Mouse (Mus musculus) olfactory bulb, adult 2 months (tissue): Measurements from ENCODE around the gene Rbck1.

ENCODE experiments used
- CTCF ChIP-seq: fragments of 200-500 bp; IDR thresholded peaks from 2 replicates; pipeline ENCODE4 v1.5.1; 2012; ENCODE audit warnings: low read depth, mild to moderate bottlenecking, low read length, moderate library complexity; ENCODE audit not compliant: insufficient read depth
- POLR2A ChIP-seq: fragments of 200-500 bp; IDR thresholded peaks from 2 replicates; pipeline ENCODE4 v1.6.1; 2012; ENCODE audit warnings: mild to moderate bottlenecking, low read depth, low read length, moderate library complexity; ENCODE audit not compliant: insufficient read depth

DNA sequence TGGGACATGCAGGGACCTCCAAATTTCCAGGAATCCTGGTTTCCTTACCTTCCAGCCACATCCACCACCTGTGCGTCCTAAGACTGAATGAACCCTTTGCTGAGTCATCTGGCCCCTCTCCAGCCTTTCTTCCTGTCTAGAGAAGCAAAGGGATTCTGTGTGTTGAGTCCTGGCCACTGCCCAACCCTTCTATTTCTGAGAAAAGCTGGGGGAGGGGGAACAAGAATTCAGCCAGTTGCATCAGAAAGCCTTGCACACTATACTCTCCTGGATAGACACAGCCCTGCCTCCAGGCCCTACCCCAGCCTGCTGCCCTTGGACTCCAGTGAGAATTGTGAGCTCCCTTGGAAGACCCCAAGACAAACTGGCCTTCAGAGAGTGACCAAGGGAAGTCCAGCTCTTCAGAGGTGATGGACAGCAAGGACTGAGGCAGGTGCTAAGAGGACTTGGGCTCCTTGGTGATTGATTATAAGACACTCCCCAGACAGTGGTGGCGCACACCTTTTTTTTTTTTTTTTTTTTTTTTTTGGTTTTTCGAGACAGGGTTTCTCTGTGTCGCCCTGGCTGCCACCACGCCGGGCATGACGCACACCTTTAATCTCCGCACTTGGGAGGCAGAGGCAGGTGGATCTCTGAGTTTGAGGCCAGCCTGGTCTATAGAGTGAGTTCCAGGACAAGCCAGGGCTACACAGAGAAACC is 17.5 kb upstream of the Rbck1 start:
- no peak for TF ChIP-seq CTCF
- no peak for TF ChIP-seq POLR2A
